Mouse (Mus musculus) spleen, postnatal 4 days (tissue): ENCODE measurements around the gene Neurog1.

Experiments used
- DNase-seq, 2 experiments: peaks; one replicate each; pipeline ENCODE4 v3.0.0; 2022; ENCODE audit warnings: low spot score in 2 of 2

The Neurog1 gene

DNA sequence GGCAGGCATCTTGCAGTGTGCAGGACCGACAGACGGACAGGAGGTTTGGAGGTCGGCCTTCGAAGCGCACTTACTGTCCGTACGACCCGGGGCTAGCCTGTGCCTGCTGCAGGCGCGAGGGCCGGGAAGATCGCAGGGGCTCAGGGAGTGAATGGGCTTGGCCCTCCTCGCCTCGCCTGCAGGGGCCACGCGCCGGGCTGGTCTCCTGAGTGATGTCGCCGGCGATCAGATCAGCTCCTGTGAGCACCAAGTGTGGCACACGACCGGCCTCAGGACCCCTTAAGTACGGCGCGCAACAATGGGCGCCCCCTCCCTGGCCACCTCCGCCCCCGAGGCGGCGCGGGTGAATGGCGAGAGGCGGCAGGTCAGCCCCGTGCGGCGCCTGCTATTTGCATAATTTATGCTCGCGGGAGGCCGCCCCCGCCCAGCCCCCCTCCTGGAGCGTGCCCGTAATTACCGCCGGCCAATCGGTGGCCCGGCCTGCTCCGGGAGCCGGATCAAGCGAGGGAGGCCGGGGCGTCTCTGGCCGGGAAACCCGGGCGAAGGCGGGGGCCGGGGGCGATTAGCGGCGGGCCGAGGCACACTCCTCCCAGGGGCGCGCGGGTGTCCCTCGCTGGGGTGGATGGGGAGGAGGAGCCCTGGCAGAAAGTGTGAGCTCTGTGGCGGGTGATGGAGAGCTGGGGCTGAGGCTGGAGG is at the start of gene Neurog1:
Neurog1 (minus strand) TSS at position 240 of the 696 bp plus-strand sequence.
- DNase-seq = no peak

DNA sequence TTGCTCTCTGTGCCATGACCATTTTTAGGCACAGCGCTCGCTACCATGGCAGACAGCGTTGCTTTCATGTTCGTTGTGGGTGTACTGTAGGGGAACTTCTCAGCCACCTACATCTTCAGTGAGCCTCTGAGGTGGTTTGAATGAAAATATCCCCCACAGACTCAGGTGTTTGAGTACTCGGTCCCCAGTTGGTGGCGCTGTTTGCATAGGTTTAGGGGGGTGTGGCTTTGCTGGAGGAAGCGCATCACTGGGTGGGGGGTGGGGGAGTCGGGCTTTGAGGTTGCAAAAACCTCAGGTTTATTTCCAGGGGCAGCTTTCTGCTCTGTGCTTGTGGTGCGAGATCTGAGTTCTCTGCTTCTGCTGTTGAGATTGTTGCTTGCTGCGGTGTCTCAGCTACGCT is 47.4 kb upstream of the Neurog1 start:
- no peak for DNase-seq

DNA sequence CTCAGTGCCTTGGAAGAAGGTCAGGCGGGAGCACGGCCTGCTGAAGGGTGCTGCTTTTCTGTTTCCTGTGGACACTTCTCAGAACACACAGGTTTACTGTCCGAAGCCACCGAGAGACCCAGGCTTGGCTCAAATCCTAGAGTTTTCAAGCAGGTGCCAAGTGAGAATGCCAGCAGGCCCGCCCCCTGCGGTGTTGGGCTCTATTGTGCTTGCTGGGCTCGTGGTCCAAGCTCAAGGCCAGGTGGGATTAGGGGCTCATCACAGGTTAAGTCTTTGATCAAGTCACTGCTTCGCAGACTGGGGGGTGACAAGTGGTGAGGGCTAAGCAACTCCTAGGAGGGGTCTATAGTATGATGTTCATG is 44.7 kb upstream of the Neurog1 start:
- DNase-seq = no peak

DNA sequence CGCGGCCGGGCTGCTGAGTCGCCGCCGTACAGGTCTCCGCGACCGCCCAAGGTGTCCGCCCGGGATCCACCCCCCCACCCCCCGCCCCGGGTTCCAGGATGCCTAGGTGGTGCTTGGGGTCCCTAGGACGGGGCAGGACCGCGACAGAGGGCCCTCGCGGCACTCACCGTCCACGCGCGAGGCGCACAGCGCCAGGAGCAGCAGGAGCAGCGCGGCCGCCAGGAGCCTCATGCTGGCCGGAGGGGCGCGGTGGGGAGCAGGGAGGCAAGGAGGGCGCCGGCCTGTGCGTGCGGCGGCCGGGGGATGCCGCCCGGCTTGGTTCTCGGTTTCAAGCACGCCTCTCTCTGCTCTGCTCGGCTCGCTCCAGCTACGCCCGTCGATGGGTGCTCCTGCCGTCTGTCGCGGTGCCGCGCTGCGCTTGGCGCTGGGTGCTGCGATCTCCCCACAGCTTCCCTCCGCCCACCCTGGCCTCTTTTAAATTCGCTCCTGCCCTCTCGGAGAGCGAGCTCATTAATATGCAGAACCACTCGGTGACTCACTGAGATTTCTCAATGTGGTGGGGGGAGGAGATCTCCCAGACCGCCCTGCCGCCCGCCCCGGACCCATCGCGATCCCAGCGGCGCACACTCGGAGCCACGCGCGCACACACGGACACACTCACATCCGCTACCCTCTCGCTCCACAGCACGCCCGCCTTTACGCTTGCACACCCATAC is 44.1 kb upstream of the Neurog1 start, which contains the start of gene Cxcl14:
Cxcl14 (minus strand) TSS at position 609 of the 716 bp plus-strand sequence.
- no peak for DNase-seq

DNA sequence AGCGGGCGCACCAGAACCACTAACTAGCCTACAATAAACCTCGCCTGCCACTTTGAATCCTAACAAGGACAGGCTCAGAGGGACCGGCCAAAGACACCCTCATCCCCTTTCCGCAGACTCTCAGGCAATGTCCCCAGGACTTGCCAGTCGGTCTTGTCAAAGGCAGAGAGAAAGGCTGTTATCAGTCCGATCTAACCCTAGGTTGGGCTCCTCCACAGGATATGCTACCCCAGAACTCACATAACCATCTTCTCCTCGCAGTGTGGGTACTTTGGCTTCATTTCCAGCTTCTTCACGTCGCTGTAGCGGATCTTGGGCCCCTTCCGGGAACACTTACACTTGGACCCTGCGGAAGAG is 43.6 kb upstream of the Neurog1 start:
- no peak for DNase-seq

DNA sequence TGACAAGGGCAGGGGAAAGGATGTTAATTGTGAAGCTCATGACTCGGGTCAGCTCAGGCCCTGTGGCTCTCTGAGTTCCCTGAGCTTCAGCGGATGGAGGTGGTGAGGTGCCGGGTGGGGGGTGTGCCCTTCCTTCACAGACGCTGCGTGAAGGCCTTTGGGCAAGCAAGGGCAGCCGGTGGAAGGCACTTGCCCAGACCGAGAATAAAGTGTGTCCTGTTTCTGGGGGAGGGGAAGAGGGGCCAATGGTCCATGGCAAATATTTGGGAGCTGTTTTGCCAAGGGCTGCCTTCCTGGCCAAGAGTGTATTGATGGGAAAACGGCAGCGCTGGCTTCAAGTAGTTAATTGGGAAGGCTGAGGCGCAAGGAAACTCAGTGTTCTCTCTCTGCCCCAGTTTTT is 42.9 kb upstream of the Neurog1 start:
- no peak for DNase-seq

DNA sequence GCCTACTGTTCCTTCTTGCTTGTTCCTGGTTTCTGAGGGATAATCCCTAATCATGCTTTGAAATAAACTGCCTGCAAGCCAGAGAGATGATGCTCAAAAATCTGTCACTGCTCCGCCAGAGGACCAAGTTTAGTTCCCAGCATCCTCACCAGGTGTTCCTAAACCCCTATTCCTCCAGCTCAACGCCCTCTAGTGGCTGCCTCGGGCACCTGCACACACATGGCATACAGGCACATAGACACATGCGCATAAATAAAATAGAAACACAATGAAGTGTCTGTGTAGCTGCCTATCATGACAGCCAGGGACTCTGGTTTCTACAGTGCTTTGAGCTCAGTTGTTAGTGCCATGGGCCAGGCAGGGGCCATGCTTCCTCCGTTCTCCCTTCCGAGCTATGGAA is 38.0 kb upstream of the Neurog1 start:
- DNase-seq = no peak

DNA sequence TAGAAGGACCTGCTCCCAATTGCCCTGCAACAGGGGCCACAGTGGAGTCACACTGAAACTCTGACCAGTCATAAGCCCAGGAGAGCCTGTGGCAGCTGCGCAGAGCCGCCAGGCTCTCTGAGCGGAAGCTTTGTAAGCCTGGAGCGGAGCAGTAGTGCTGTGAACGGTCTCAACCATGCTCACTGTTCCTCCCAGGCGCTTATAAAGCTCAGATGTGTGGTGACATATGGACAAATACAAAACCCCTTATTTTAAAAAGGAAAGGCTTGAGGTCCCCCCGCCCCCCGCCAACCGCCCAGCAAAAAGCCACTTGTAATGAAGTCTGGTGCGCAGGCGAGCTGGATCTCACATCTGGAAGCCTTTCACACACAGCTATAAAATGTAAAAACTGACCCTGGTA is 37.3 kb upstream of the Neurog1 start:
- DNase-seq = no peak

DNA sequence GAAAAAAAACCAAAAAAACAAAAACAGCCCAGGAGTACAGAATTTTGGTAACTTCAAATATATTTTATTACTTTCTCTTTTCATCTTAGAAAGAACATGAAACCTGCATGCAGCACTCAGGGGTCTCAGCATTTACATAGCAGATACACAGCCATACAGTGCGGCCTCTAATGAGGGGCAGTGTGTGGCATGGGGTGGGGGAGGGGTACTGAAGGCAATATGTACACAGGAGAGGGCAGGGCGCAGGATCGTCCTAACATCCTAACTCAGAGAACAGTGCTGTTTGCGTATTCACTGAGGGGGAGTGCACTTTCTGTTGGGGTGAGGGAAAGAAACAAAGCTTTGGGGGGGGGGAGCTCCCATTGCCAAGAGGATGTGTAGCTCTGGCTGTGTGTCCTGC is 36.6 kb upstream of the Neurog1 start:
- no peak for DNase-seq

DNA sequence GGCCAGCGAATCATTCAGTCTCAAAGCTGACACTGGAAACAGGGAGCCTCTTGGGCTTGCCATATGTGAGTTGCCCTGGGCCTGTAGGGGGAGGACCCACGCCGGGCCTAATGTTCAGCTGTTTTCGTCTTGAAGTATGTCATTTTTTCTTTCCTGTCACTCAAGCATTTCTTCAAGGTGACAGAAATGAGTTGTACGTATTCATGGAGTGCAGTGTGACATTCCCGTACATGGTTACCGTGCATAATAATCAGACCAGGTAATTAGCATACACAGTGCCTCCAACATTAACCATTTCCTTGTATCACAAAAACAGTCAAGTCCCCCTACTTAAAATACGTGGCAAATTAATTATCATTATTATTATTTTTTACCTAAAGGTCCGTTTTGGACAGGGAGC is 35.1 kb upstream of the Neurog1 start:
- DNase-seq = no peak

DNA sequence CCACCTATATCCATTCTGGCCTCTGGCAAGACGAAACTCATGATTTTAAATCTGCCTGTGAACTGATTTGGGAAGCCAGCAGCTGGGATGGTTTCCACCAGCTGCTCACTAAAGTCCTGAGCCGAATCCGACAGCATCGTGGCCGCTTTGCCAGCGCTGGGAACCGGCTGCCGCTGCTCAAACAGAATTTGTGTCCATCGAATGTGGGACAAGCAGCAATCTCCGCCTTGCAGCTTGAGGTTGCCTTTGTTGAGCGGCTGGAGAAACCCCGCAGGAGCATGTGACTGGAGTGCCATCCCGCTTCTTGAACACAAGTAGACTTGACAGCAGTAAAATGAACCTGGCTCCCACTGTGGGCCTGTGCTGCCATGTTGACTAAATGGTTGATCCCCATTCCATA is 31.4 kb upstream of the Neurog1 start:
- no peak for DNase-seq

DNA sequence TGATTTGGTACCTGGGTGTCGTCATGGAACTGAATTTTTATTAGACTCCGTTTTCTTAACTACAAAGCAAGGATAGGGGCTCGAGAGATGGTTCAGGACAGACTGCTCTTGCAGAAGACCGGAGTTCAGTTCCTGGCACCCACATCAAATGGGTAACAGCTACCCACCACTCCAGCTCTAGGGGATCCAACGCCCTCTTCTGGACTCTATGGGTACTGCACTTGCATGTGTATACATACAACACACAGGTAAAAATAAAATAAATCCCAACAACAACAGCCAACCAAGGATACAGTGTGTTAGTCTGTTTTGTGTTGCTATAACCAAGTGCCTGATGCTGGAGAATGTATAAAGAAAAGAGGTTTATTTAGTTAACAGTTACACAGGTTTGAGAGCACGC is 28.4 kb upstream of the Neurog1 start:
- DNase-seq = no peak

DNA sequence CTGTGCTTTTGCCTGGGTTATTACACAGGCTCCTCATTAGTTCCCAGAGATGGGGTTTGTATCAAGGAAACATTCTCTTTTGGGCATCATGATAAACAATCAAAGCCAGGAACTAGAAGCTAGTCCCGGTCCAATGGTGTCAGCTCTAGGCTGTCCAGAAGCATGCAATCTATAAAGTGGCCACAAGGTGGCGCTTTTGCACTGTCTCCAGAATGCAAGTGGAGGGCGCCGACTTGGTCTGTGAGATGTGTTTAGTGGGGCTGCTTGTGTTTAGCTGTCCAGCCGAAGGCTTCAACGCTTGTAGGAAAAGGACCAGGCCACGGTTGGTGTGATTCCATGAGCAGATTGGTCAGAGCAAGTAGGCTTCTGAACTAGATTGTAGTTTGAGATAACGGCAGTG is 27.5 kb upstream of the Neurog1 start:
- peak; percentile 53 to 86 for DNase-seq

DNA sequence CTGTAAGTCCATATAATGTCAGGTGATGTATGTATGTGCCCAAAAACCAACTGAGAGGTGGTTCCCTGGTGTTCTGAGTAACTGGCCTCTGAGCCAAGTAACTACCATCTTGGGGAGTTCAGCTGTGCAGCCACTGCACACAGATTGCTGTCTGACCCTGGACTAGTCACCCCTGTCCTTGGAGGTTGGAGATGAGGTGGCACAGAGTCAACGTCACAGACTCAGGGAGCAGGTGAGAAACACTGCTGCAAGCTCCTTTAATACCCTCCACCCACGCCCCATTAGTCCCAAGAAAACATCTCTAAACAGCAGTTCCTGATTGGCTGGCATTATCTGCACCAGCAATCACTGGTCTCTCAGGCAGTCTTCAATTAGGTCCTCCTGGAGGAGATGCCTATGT is 23.2 kb upstream of the Neurog1 start:
- no peak for DNase-seq

DNA sequence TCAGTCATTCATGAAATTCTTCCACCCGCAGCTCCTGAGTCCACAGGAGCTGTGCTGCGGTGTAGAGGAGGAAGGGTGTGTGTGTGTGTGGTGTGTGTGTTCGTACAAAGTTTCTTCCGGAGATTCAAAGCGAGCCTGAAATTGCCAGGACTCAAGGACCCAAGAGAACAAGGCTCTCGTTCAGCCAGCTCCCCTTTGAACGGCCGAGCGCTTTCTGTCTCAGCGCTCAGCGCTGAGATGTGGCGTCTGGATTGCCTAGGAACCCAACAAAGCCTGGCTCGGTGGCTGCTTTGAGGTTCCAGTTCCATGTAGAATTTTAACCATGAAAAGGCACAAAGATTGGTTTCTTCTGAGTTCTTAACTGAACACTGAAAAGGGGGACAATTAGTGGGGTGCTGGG is 18.2 kb upstream of the Neurog1 start:
- no peak for DNase-seq

DNA sequence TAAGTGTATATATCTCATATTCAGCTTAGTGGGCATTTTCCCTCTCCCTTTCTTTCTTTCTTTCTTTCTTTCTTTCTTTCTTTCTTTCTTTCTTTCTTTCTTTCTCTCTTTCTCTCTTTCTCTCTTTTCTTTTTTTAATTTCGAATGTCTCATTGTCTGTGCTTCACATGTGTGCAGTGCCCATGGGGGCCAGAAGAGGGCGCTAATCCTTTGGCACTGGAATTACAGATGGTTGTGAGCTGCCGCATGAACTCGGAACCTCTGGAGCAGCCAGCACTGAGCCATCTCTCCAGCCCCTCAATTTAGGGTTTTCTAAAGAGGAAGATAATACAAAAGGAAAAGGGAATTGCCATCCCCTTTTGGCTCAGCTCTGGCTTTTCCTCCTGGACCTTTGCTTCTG is 15.4 kb upstream of the Neurog1 start:
- no peak for DNase-seq

DNA sequence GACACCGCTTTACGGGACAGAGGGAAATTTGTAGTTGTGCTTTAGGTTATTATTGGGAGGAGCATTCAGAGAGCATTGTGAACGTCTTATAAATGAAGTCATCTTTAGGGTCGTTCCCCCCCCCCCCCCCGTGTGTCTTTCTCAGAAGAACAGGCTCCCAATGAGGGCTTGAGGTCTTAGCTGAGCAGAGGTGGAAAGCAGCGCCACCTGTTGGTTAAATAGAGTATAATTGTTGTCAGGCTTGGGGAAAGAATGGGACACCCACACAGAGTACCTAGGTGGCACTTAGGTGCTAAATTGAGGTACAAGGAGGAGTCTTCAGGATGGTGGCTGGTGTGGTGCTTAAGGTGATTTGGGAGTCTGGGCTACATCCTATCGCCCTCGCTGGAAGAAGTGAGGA is 14.5 kb upstream of the Neurog1 start:
- DNase-seq = no peak

DNA sequence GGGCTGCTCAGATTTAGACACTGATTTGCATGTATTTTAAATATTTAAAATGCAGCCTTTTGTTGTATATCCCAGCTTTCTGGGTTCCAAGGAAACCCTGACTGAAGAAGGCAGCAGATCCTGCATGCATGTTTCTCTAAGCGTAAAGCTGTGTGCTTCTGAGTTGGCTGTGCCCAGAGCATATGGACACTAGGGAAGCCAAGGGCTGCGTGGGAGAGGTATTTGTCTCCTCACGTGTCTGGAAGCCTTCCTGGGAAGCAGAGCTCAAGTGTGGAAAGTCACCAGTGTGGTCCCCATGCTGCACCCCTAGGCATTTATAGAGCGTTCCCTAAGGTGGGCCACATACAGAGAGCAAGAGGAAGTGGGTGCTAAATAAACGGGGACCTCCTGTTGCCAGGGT is 13.7 kb upstream of the Neurog1 start:
- DNase-seq = no peak

DNA sequence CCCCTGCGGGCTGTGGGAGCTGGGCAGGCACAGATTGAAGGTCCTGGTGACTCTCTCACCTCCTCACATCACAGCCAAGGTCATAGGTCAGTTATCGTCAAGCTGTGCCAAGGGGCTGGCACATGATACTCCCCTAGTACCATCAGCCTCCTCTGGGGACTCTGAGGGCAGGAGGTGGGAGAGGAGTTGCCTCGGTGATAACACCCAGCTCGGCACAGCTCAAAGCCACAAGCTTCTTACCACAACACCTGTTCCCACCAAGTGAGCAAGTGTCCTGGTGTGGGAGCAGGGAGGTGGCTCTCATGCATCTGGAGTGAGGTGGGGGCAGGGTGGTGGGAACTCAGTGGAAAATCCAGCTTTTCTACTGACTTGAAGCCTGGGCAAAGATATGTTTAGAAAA is 10.3 kb upstream of the Neurog1 start:
- no peak for DNase-seq

DNA sequence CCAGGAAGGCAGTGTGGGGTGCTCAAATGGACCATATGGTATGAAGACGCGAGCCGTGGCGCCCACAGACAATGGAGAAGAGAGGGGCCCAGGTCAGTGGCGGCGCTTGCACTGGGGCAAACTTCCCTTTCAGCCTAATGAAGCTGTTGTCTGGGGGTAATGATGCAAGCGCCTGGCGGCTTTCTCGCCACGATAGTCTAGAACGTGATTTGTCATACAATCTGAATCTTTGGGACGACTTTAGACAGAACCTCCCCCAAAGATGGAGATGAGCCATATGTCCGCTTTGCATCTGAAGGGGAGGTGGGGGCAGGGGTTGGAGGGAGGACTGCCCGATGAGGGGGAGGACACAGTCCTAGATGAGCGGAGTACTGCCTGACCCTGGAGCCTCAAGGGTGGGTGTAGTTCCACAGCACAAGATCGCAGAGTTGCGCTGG is 8.4 kb upstream of the Neurog1 start:
- DNase-seq = no peak

DNA sequence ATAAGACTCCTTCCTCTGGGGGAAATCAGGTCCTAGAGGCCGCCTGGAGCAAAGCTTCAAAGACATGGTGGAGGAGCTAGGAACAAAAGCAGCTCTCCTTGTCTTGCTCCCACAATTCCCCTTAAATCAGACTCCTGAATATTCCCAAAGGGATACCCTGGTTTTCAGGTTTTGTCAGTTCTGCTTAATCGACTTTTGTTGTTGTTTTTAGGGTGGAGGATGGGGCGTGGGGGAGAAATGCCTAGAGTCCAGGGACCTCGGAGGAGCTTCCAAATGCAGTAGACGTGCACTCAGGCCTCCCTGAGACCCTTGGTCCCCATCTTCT is 7.9 kb upstream of the Neurog1 start:
- no peak for DNase-seq

DNA sequence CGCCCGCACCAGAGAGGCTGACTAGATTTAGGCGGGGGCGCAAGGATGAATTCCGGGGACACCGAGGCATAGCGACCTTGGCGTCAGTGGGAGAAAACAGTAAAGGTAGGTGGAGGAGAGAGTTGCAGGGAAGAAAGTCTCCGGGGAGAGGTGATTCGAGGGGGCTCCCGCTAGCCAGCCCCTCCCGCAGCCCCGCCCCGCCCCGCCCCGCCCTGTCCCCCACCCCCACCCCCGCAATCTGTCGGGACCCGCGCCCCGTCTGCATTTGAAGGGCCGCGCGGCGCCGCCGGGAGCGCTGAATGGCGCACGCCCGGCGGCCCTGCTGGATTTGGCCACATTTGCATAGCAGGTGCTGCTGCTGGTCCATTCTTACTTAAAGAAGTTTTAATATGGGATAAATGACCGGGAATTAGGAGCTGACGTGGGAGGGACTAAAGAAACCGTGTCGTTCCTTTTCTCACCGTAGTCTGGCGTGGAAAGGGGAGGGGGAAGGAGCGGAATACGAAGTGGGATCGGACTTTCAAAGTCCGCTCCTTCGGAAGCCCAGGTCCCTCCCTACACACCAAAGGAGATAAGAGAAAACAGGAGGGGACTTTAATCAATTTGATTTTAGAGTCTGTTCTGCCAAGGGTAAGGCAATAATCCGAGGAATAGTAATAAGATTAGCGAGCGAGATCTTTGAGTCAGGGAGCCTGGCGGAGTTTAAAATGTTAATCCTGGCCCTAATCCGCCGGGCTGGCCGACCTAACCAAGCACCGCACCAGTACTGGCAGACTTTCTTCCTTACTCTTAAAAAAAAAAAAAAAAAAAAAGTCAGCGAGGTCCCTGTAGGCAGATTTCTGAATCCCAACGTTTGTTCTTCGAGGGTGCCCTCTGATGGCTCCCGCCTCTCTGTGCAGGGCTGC is 7.3 kb upstream of the Neurog1 start:
- DNase-seq = no peak
